Mouse (Mus musculus): ENCODE measurements around the gene Rad51d. TPM values are rescaled to one million over a fixed set of nuclear protein-coding genes. Genes with fewer than 3 reads are reported as not detected.

Rad51d gene
- 14.7 TPM for polyA plus RNA-seq (2017; shearing (Covaris generic))

GRCm38 (mm10) chr11:82890342-82890762 lies at the start of gene Rad51d:
Gene Rad51d (minus strand): TSS chr11:82890614.

GRCm38 (mm10) chr11:82910250-82910649 lies 19.8 kb upstream of the Rad51d start, which contains the start of gene Unc45b:
Gene Unc45b (plus strand): TSS chr11:82910550.

GRCm38 (mm10) chr11:82907651-82908607 lies 17.5 kb upstream of the Rad51d start, which contains the start of gene Nle1:
Gene Nle1 (minus strand): TSS chr11:82908411.

GRCm38 (mm10) chr11:82891936-82892335 lies 1.5 kb upstream of the Rad51d start, which contains the start of gene Fndc8:
Gene Fndc8 (plus strand): TSS chr11:82892124.

GRCm38 (mm10) chr11:82871031-82871446 lies 19.4 kb downstream of the Rad51d start, which contains the start of gene Rffl:
Gene Rffl (minus strand): TSS chr11:82871210.

Other genes with a start within 250 kb of the Rad51d start
- gene Cct6b, start 126.3 kb downstream of the Rad51d start, polyA plus RNA-seq (2017; shearing (Covaris generic)) = 0.66 TPM
- 34.0 TPM for gene Zfp830, start 126.3 kb downstream of the Rad51d start, polyA plus RNA-seq (2017; shearing (Covaris generic))
- gene Lig3, start 109.5 kb downstream of the Rad51d start, polyA plus RNA-seq (2017; shearing (Covaris generic)) = 28.1 TPM
- 19.1 TPM for gene Rffl, start 19.4 kb downstream of the Rad51d start, polyA plus RNA-seq (2017; shearing (Covaris generic))
- not detected for gene Fndc8, start 1.5 kb upstream of the Rad51d start, polyA plus RNA-seq (2017; shearing (Covaris generic))
- 23.6 TPM for gene Nle1, start 17.8 kb upstream of the Rad51d start, polyA plus RNA-seq (2017; shearing (Covaris generic))
- gene Unc45b, start 19.9 kb upstream of the Rad51d start, polyA plus RNA-seq (2017; shearing (Covaris generic)) = not detected
- gene Slfn5, start 60.7 kb upstream of the Rad51d start, polyA plus RNA-seq (2017; shearing (Covaris generic)) = 14.2 TPM
- 2.6 TPM for gene Slfn9, start 101.2 kb upstream of the Rad51d start, polyA plus RNA-seq (2017; shearing (Covaris generic))
- 28.8 TPM for gene Slfn8, start 130.2 kb upstream of the Rad51d start, polyA plus RNA-seq (2017; shearing (Covaris generic))
- 634 TPM for gene Slfn2, start 174.5 kb upstream of the Rad51d start, polyA plus RNA-seq (2017; shearing (Covaris generic))
- gene Slfn1, start 226.2 kb upstream of the Rad51d start, polyA plus RNA-seq (2017; shearing (Covaris generic)) = 98.9 TPM

All from effector memory CD4-positive, alpha-beta T cell, adult 5 months (primary cell).